Mouse (Mus musculus) urinary bladder, postnatal 14 days (tissue): ENCODE results near the gene Ablim1.
A peak's percentile ranks its signal among the peaks of the same experiment; 100 is the strongest.

Source experiments
- DNase-seq: peaks from one replicate; pipeline ENCODE4 v3.0.0; 2021; ENCODE audit warnings: low spot score

Ablim1 gene

DNA sequence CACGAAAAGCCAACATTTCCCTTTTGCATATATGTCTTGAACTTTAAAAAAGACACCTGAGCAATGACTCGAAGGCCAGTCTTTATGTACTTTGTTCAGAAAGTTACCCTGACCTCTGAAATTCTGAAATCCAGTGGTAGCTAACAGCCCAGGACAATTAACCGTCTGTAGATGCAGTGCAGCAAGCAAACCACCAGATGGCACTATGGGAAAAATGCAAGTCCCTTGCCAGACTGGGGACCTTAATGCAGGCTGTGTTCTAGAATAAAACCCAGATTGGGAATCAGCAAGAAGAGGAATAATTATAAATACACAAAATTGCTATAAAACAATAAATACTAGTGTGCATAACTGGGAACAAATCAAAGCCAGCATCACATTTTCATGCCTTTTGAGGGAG lies 248.4 kb downstream of the Ablim1 start:
- peak; percentile 69 for DNase-seq

DNA sequence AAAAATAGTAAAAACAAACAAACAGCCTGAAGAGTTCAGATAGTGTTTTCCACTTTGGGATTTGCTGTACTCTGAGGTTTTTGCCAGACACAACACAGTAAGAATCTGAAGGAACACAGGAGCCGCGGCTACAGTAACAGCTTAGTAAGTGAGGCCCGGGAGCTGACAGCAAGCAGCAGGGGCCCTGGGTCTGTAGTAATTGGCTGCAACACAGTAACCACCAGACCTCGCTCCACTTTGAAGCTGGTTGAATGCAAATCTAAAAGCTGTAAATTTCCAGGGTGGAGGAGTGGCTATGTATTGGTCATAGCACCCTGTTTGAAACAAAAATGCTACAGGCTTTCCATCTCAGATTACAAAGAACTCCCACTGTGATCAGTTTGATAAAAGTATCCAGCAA lies 252.0 kb downstream of the Ablim1 start:
- DNase-seq = no peak

DNA sequence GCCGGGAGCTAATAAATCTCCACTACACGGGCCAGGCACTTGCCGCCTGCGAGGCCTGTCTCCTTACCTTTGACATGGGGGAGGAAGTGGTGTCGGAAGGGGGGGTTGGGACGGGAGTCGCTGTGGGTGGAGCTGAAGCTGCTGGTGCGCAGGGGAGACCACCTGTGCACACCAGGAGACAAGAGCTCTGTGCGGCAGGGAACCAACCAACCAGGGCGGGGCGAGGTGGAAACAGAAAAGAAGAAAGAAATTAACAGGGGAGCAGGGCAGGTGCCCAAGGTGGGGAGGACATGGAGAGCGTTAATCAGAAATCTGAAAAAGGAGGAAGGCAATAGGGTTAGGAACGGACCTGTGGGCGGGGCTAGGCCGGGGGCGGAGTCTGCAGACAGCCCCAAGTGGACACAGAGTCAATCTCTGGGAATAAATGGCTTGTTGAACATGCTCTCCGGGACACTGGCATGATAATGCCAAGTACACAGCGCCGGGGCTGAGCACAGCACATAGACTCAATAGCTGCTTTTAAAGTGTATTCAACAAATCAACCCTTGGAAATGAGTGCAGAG lies 255.6 kb downstream of the Ablim1 start:
- no peak for DNase-seq

DNA sequence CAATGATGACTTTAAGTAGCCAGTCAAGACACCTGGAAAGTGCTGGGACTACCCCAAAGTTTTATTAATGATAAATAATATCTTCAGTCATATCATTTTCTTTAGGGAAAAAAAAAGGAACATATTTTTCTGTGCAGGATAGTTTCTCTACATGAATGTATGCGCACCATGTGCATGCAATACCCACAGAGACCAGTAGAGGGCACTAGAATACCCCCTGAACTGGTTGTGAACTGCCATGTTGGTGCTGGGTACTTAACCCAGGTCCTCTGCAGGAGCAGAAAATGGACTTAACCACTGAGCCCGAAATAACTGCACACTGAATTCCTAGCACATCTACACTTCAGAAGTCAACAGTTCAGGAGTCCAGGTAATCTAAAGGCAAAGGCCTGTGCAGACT lies 257.2 kb downstream of the Ablim1 start:
- no peak for DNase-seq

DNA sequence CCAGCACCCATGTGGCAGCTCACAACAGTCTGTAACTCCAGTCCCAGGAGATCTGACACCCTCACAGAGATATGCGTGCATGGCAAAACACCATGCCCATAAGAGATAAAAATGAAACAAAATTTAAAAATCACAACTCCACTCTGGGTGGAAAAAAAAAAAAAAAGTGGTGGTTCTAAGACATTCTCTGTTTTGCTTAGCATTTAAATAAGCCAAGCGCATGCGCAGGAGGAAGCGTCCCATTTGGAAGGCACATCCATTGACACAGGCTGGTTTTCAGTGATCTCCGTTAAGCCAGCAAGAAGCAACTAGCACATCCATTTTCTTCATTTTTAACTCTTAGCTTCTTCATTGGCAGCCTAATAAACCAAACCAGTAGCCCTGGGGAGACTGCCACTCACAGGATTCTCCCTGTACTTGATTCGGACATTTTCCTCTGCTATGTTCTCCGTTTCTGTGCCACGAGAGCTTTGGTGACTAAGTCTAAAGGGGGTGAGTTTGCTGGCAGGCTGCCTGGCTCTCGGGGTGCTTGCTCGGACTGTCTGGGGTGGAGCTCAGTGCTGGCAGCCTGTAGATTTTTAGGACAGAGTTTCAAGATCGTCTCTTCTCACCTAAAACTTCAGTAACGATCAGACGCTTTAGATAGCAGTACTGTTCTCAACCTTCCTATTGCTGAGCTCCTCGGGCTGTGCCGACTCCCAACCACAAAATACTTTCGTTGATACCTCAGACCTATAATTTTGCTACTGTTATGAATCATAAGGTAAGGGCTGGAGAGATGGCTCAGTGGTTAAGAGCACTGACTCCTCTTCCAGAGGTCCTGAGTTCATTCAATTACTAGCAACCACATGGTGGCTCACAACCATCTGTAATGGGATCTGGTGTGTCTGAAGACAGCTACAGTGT lies 259.3 kb downstream of the Ablim1 start:
- peak; percentile 24 for DNase-seq

DNA sequence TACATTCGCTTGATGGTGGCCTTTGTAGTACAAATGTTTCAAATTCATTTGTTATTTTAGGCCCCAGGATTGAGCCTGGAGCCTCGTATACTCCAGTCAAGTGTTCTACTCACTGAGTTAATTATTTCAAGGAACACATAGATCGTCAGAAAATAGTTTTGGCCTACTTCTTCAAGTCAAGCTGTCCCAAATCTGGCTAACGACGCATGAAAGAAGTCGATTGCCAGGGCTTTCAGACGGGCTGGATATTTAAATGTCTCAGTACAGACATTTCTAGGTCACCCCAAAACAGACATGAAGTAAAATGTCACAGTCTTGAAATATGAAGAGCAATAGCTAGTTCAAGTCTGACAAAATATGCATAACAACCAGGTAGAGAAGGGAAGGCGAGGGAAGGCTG lies 261.8 kb downstream of the Ablim1 start:
- DNase-seq = no peak

DNA sequence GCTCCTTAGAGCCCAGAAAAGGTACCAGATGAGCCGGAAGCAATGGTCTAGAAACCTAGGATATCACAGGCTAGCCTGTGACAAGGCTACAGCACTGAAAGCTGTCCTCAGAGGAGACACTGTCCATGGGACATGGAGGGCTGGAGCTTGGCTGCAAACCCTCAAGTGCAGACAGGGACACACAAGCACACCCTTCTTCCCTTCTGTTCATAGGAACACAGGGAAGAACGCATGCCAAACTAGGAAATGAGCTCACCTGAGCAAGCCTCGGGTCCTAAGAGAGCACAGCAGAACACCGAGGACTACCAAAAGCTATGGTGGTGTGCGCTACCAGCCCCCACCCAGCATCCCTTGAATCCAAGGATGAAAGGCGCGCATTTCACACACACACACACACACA lies 262.7 kb downstream of the Ablim1 start:
- DNase-seq = no peak

DNA sequence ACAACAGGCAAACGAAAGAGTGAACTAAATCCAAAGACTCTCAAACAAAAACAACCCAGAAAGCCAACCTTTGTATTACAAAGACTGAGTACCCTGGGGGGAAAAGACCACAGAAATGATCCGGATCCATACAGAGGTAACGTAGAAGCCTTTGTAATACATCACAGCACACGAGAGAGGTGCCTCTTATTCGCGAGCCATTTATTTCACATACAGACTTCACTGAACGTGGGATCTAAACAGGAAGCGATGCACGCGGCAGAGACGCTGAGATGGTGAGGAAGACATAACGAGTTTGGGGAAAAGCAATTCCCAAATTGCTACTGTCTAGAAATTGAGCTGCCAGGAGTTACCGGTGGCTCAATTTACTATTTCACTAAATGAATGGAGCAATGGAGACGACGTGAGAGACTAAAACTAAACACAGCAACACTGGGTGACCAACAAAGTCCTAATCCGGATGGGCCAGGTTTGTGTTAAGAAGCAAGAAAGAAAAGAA lies 265.1 kb downstream of the Ablim1 start:
- no peak for DNase-seq

DNA sequence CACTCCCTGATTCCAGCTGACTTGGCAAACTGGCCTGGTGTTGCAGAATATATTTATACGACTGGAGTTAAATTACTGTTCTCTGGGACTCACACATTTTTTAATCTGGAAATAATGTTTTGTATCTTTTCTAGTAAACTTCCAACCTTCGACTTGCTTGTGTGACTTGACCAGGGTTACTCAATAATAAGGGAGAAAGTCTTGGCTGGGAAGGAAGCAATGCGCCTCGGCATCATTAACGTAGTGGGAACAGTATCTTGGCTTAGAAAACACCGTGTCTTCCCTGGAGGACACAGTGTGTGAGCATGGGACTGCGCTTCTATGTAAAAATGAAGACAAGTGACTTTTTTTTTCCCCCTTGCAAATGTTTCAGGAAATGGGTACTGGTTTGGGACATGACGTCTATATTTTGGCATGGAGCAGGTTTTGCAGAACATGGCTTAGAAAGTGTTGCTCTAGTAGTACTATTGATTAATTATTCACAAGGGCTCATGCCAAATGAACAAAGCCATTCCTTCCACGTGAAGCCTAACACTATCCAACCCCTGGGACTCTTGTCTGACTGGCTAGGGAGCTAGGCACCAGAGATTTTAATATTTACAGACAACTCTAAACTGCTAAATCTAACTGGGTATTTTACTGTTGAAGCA lies 266.9 kb downstream of the Ablim1 start:
- no peak for DNase-seq

DNA sequence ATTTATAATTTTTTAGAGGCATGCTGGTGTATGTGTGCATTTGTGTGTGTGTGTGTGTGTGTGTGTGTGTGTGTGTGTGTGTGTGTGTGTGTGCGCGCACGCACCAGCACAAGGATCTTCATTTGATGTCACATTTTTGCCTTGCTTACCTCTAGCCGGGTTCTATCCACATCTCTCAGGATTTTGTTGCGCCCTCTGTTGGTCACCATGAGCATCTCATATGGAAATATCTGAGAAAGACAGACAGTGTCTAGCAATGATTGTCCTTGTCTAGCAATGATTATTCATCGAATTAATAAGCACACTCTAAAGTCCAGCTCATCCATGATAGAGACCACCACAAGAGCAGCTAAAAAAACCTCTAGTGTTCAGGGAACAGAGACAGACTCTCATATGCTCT lies 275.5 kb downstream of the Ablim1 start:
- DNase-seq = peak; percentile 32

DNA sequence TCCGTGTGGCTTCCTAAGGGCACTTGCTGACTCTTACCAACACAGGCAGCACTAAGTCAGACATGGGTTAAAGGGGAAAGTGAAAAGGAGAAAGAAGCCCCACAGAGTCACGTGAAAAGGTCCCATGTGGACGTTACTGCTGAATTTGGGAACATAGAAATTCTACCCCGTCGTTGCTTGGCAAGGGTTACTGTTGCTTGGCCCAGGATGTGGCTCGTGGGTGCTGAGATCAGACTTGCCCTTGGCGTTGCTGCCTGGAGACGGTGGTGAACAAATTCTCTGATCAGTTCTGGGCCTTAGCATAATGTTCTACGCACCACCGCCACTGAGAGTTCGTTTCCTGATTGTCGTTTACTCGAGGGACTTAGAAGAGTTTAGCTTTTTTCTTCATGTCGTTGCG lies 277.9 kb downstream of the Ablim1 start:
- DNase-seq = no peak

DNA sequence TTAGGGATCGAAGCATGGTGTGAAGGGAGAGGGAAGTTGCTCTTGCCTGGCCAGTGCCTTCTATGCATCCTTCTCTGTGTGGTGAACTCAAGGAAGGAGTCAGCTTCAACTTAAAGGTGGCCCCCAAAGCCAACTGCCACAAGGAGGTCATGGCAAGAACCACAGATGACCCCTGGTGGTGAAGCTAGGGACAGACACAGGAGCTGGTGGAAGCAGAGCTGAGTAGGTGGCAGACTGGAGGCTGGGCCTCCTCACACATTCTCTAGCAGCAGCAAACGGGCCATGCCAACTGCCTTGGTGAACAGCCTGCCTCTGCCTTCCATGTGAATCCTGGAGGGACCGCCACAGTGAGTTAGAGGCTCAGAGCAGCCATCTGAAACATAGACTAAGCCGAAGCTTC lies 283.1 kb downstream of the Ablim1 start:
- DNase-seq = peak; percentile 69

DNA sequence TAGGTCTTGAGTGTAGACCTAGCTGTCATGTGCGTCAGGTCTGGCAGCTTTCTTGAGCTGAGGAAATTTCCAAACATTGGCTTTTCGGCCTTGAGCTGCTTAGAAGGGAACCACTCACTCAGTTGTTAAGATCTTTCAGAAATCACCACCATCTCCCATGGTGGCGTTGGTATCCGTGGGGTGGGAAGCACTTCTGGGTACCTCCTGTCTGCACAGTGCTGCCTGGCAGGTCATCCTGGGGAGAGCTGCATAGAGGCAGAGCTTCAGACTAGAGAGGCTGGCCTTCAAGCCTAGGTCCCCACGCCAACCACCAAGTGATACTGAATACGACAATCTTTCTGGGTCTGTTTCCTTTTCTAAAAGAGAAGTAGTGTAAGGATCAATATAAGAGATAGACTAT lies 285.3 kb downstream of the Ablim1 start:
- no peak for DNase-seq

DNA sequence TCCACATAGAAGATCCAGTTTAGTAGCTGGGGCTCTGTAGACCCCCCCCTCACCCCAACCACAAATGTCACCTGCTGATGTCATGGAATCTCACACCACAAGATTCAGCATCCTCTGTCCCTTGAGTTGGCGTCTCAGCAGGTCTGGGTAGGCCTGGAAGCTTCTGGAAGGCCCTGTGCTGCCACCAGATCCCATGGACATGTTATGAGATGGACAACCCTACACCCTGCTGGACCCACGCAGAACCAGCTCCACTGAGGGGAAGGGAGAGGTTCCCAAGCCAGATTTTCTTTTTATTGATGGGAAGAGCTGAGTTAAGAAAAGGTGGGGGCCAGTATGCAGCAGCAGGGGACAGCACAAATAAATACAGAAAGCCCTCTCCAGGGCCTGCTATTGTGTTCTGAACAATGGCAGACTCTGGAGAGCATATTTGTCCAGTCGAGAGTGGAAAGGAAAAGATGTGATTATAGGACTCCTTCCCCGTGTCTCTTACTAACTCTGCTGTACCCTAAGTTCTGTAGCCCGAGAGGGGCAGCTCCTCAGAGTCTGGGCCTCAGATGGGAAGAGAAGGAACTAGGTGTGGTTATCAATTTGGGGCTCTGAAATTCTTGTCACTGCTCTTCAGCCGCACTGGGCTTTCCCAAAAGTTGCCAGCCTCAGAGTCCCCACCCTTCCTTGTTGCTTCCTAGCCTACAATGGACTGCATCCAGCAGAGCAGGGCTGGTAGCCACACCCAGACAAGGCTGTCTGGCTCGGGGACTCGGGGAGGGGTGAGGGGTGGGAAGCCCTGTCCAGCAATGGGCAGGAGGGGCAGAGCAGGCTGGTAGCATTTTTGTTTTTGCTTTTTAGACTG lies 286.2 kb downstream of the Ablim1 start:
- DNase-seq = peak; percentile 35

DNA sequence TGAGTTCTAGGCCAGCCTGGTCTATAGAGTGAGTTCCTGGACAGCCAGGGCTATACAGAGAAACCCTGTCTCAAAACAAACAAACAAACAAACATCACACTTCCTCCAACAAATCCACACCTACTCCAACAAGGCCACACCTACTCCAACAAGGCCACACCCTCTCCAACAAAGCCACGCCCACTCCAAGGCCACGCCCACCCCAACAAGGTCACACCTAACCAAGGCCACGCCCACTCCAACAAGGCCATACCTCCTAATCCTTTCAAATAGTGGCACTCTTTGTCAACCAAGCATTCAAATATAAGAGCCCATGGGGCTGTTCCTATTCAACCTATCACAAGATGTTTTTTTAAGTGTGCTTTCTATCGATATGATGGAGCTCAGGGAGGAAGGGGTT lies 288.2 kb downstream of the Ablim1 start:
- no peak for DNase-seq

DNA sequence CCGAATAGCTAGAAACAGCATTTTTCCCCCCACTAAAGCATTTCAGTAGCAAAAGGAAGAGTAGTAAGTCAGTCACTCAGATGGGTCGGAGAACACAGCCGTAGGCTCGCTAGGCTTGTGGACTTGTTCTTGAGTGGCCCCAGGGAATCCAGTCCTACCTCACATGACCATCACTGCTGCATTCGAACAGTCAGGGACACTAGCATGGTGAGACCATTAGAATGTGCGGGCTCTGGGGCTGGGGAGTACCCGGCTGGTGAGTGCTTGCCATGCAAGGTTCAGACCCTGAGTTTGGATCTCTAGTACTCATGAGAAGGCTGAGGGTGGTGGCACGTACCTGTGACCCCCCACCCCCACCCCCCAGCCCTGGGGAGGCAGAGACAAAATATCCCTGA lies 296.9 kb downstream of the Ablim1 start:
- DNase-seq = no peak

DNA sequence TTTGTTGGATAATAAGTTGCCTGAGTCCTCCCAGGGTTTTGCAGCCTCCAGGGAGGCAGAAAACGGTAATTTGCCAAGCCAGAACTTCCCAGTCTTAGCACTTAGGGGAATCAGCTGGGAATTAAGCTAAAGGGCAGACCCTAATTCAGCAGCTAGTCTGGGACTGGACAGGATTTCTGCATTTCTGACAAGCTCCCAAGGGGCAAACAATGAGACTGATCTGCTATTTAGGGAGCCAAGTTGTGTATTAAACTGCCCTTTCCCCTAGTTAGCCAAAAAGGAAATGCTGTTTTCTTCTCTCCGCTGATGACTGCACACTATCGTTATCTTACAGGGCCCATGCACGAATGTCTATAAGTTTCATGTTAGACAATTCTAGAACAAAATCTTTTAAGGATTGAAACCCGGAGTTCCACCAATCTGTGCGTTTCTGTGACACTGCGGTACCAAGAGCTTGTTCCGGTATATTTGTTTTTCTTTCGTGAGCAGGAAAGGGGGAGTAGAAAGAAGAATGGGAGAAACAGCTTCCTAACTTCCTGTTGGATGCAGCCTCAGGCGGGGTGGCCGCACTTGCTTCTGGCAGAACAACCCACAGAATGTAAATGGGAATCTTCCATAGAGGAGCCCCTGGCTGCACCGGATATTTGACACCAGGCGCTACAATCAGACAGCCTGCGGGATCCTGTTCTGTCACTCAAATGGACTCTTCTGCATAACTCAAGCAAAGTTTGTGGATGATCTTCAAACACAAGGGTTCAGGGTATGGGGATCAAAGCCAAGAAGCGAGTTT lies 297.5 kb downstream of the Ablim1 start:
- DNase-seq = no peak

DNA sequence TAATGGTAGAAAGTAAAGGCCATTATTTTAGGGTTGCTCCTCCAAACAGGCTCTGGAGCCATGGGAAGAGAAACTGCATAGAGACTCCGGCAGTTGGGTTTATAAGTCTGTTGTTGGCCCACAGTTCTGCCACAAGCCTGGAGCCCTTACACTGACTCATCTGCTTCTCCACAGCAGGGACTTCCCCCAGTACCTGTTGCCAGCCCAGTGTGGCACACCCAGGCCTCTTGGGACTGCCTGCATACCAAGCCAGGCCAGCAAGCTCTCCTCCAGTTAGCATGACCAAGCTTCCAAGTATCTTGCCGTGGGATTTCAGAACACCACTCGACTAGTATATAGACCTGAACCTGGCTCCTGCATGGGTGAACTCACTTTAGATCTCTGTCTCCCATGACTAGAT lies 299.9 kb downstream of the Ablim1 start:
- peak; percentile 55 for DNase-seq

DNA sequence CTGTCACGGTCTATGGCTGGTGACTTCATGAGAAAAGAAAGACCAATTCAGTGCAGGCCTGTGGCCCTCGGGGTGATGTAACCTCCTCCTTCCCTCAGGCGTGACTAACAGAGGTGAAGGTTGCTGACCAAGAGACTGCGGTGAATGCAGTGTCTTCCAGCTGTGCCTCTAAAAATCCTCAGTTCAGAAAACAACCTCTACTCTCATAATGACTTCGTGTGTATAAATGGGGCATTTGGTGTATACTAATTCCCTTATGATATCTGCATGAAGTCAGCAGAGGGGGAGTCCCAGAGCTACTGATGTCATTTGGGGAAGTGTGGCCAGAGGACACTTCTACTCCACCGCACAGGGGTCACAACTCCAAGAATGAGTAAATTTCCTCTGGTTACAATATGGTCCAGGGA lies 301.4 kb downstream of the Ablim1 start:
- no peak for DNase-seq

DNA sequence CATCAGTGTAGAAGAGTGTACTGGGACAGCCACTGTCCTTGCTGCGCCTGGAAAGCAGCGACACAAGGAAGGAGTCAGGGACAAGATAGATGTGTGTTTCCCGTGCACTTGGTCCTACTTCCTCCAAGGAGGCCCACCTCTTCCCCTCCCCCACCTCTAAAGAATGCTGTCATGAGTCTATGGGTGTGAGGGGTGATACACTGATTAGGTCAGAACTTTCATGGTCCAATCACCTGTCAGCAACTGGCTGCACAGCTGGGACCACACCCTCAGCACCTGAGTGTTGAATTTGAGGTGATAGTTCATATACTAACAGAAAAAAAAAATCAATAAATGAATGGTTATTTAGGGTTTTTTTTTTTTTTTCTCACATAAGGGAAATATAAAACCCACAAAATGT lies 302.7 kb downstream of the Ablim1 start:
- no peak for DNase-seq

DNA sequence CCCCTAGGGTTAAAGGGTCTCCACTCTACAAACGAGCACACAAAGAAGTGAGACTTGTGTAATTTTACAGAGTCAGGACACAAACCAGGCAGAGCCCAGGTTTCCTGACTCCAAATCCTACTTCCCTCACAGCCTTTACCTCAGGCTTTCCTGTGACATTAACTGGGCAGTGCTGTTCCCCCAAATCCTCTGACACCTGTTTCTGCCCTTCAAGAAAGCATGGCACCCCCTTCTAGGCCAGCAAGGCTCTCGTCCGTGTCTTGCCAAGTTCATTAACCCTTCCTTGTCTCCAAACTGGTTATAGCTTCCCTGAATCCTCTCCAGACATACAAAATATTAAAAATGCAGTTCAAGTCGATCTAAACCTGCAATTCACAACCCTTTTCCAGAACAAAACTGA lies 304.7 kb downstream of the Ablim1 start:
- no peak for DNase-seq
